Mouse (Mus musculus) midbrain, embryonic 15.5 days (tissue): ENCODE measurements at regions not wholly inside any gene's neighbourhood (a gene's known extent, or its start where the extent isn't known, plus 50 kb on each side); places are given as distances from the start of the nearest gene placed in this dataset.
"Not testable (repeated sequence)": the region's sequence is repeated elsewhere in the genome, so short reads cannot be mapped to it uniquely, and the experiment has no call there.

Source experiments
- ATAC-seq: fragments of 200-750 bp; cut with Nextera tagmentation; replicated peaks from 2 replicates; pipeline ENCODE4 v1.8.0; 2017; ENCODE audit warnings: moderate TSS enrichment
- H3K27ac ChIP-seq: fragments of 300-500 bp; sonication (generic); 2 replicates; pipeline ENCODE4 v1.5.1; 2015; ENCODE audit warnings: mild to moderate bottlenecking, inconsistent platforms
- H3K27me3 ChIP-seq: fragments of 300-500 bp; sonication (generic); replicated peaks from 2 replicates; pipeline ENCODE4 v1.6.1; 2015; ENCODE audit warnings: inconsistent platforms
- H3K36me3 ChIP-seq: fragments of 300-500 bp; sonication (generic); replicated peaks from 2 replicates; pipeline ENCODE4 v1.6.1; 2015; ENCODE audit warnings: inconsistent platforms
- H3K4me1 ChIP-seq: fragments of 300-500 bp; sonication (generic); 2 replicates; pipeline ENCODE4 v1.6.1; 2015; ENCODE audit warnings: inconsistent platforms
- H3K4me2 ChIP-seq: fragments of 300-500 bp; sonication (generic); 2 replicates; pipeline ENCODE4 v1.6.1; 2015; ENCODE audit warnings: inconsistent platforms, mild to moderate bottlenecking, moderate library complexity
- H3K4me3 ChIP-seq: fragments of 300-500 bp; sonication (generic); 2 replicates; pipeline ENCODE4 v1.5.1; 2015; ENCODE audit warnings: mild to moderate bottlenecking, inconsistent platforms
- H3K9ac ChIP-seq: fragments of 300-500 bp; sonication (generic); 2 replicates; pipeline ENCODE4 v1.6.1; 2015; ENCODE audit warnings: mild to moderate bottlenecking, inconsistent platforms
- H3K9me3 ChIP-seq: fragments of 300-500 bp; sonication (generic); 2 replicates; pipeline ENCODE4 v1.6.1; 2016; ENCODE audit warnings: inconsistent platforms
- WGBS: fragments of 180-500 bp; shearing (Covaris S2); methylation state at CpG from one replicate; pipeline ENCODE4 v1.1.7; 2015; ENCODE audit warnings: mixed read lengths; 5-methylcytosine and 5-hydroxymethylcytosine counted together

GRCm38 (mm10) chr8:30063148-30063547 lies 2615.7 kb downstream of the Poteg start:
- Histone ChIP-seq H3K27me3 (no peaks in the 10 kb centered on the region), H3K9me3 (no peaks in the 10 kb centered on the region), H3K9ac (no peak overlapping the region), H3K4me2 (no peak overlapping the region), H3K36me3 (no peaks in the 10 kb centered on the region), H3K4me3 (no peak overlapping the region), H3K4me1 (no peaks in the 10 kb centered on the region), H3K27ac (no peak overlapping the region)
- no peak for ATAC-seq
- 72% methylated on average over 3 of the region's 3 CpGs for whole genome bisulfite sequencing

GRCm38 (mm10) chr8:30077726-30078125 lies 2630.3 kb downstream of the Poteg start:
- H3K4me3 ChIP-seq: no peak overlapping the region
- no peak overlapping the region for H3K9ac ChIP-seq
- no peaks in the 10 kb centered on the region for H3K4me1 ChIP-seq
- H3K4me2 ChIP-seq: no peak overlapping the region
- no peaks in the 10 kb centered on the region for H3K27me3 ChIP-seq
- no peaks in the 10 kb centered on the region for H3K36me3 ChIP-seq
- no peak for ATAC-seq
- no peak overlapping the region for H3K27ac ChIP-seq
- no peaks in the 10 kb centered on the region for H3K9me3 ChIP-seq

GRCm38 (mm10) chr8:30127766-30128165 lies 2680.3 kb downstream of the Poteg start:
- H3K36me3 ChIP-seq: no peaks in the 10 kb centered on the region
- WGBS: 84% methylated on average over 3 of the region's 3 CpGs
- no peak for ATAC-seq

GRCm38 (mm10) chr8:30134999-30135398 lies 2687.5 kb downstream of the Poteg start:
- Histone ChIP-seq H3K27me3 (no peaks in the 10 kb centered on the region), H3K9ac (no peak overlapping the region), H3K9me3 (no peaks in the 10 kb centered on the region), H3K4me1 (no peaks in the 10 kb centered on the region), H3K27ac (no peak overlapping the region), H3K4me2 (no peak overlapping the region), H3K4me3 (no peak overlapping the region), H3K36me3 (no peaks in the 10 kb centered on the region)
- no peak for ATAC-seq
- 68% methylated on average over 6 of the region's 6 CpGs for WGBS

More at GRCm38 (mm10) chr8:30127766-30128165, 2680.3 kb downstream of the Poteg start:
- H3K9me3 ChIP-seq: no peaks in the 10 kb centered on the region
- no peak overlapping the region for H3K9ac ChIP-seq
- H3K4me1 ChIP-seq: no peaks in the 10 kb centered on the region
- no peak overlapping the region for H3K27ac ChIP-seq
- H3K4me2 ChIP-seq: no peak overlapping the region
- no peak overlapping the region for H3K4me3 ChIP-seq
- H3K27me3 ChIP-seq: no peaks in the 10 kb centered on the region

GRCm38 (mm10) chr8:30151181-30151844 lies 2703.8 kb downstream of the Poteg start:
- Histone ChIP-seq H3K4me1 (peaks cover 4% of the 10 kb centered on the region; the same call in 1 of the 2 replicates), H3K4me3 (no peak overlapping the region), H3K9ac (no peak overlapping the region), H3K36me3 (no peaks in the 10 kb centered on the region), H3K27ac (no peak overlapping the region), H3K9me3 (no peaks in the 10 kb centered on the region), H3K27me3 (no peaks in the 10 kb centered on the region), H3K4me2 (no peak overlapping the region)
- no peak for ATAC-seq
- WGBS: 69% methylated on average over 2 of the region's 2 CpGs

GRCm38 (mm10) chr8:30152921-30153320 lies 2705.5 kb downstream of the Poteg start:
- H3K36me3 ChIP-seq: no peaks in the 10 kb centered on the region
- no peak overlapping the region for H3K9ac ChIP-seq
- H3K4me1 ChIP-seq: peaks cover 4% of the 10 kb centered on the region; the same call in 1 of the 2 replicates
- H3K27ac ChIP-seq: peak overlapping the region; percentile 41
- H3K27me3 ChIP-seq: no peaks in the 10 kb centered on the region
- no peak overlapping the region for H3K4me3 ChIP-seq
- ATAC-seq: peak; percentile 39; the same call in 1 of the 2 replicates
- WGBS: 40% methylated on average over 4 of the region's 4 CpGs
- no peak overlapping the region for H3K4me2 ChIP-seq
- H3K9me3 ChIP-seq: no peaks in the 10 kb centered on the region

GRCm38 (mm10) chr8:30171881-30172280 lies 2724.4 kb downstream of the Poteg start:
- Histone ChIP-seq H3K9me3 (no peaks in the 10 kb centered on the region), H3K36me3 (no peaks in the 10 kb centered on the region), H3K27ac (no peak overlapping the region), H3K4me3 (no peak overlapping the region), H3K27me3 (no peaks in the 10 kb centered on the region), H3K4me1 (no peaks in the 10 kb centered on the region), H3K4me2 (no peak overlapping the region), H3K9ac (no peak overlapping the region)
- WGBS: 81% methylated on average over 1 of the region's 1 CpGs
- ATAC-seq: no peak

GRCm38 (mm10) chr8:30202746-30203145 lies 2755.3 kb downstream of the Poteg start:
- not testable (repeated sequence) for H3K36me3 ChIP-seq

GRCm38 (mm10) chr8:30227354-30227753 lies 2779.9 kb downstream of the Poteg start:
- no peak overlapping the region for H3K4me3 ChIP-seq
- H3K4me1 ChIP-seq: no peaks in the 10 kb centered on the region
- no peaks in the 10 kb centered on the region for H3K36me3 ChIP-seq
- H3K27me3 ChIP-seq: no peaks in the 10 kb centered on the region
- H3K9me3 ChIP-seq: no peaks in the 10 kb centered on the region
- ATAC-seq: 0 out of 2 replicates have a peak, but pooled peaks have one; percentile 33
- WGBS: 78% methylated on average over 5 of the region's 5 CpGs
- no peak overlapping the region for H3K4me2 ChIP-seq
- H3K27ac ChIP-seq: no peak overlapping the region
- H3K9ac ChIP-seq: no peak overlapping the region

More at GRCm38 (mm10) chr8:30202746-30203145, 2755.3 kb downstream of the Poteg start:
- H3K4me3 ChIP-seq, H3K4me1 ChIP-seq, H3K9me3 ChIP-seq, ATAC-seq, H3K4me2 ChIP-seq, H3K27ac ChIP-seq, H3K9ac ChIP-seq, H3K27me3 ChIP-seq: not testable (repeated sequence)

GRCm38 (mm10) chr8:30233266-30233665 lies 2785.8 kb downstream of the Poteg start:
- no peak overlapping the region for H3K9ac ChIP-seq
- H3K27ac ChIP-seq: no peak overlapping the region
- 73% methylated on average over 1 of the region's 1 CpGs for WGBS
- H3K4me2 ChIP-seq: no peak overlapping the region
- no peaks in the 10 kb centered on the region for H3K9me3 ChIP-seq
- H3K27me3 ChIP-seq: no peaks in the 10 kb centered on the region
- H3K4me1 ChIP-seq: no peaks in the 10 kb centered on the region
- H3K36me3 ChIP-seq: no peaks in the 10 kb centered on the region
- no peak overlapping the region for H3K4me3 ChIP-seq
- no peak for ATAC-seq

GRCm38 (mm10) chr8:30251797-30252196 lies 2804.3 kb downstream of the Poteg start:
- Histone ChIP-seq H3K4me1 (no peaks in the 10 kb centered on the region), H3K36me3 (no peaks in the 10 kb centered on the region), H3K9ac (no peak overlapping the region), H3K4me2 (no peak overlapping the region), H3K4me3 (no peak overlapping the region), H3K27ac (no peak overlapping the region), H3K9me3 (no peaks in the 10 kb centered on the region), H3K27me3 (no peaks in the 10 kb centered on the region)
- ATAC-seq: no peak
- WGBS: 90% methylated on average over 3 of the region's 3 CpGs

- 80% methylated on average over 6 of the region's 6 CpGs for WGBS
- ATAC-seq: no peak
- Histone ChIP-seq H3K4me2 (no peak overlapping the region), H3K36me3 (no peaks in the 10 kb centered on the region), H3K4me1 (no peaks in the 10 kb centered on the region), H3K9ac (no peak overlapping the region), H3K4me3 (no peak overlapping the region), H3K27ac (no peak overlapping the region), H3K27me3 (no peaks in the 10 kb centered on the region), H3K9me3 (no peaks in the 10 kb centered on the region)
Observed at GRCm38 (mm10) chr8:30269949-30270910, 2822.8 kb downstream of the Poteg start.
